Mouse (Mus musculus): Measurements from ENCODE around the gene Rell1.
A peak's percentile ranks its signal among the peaks of the same experiment; 100 is the strongest.

DNA sequence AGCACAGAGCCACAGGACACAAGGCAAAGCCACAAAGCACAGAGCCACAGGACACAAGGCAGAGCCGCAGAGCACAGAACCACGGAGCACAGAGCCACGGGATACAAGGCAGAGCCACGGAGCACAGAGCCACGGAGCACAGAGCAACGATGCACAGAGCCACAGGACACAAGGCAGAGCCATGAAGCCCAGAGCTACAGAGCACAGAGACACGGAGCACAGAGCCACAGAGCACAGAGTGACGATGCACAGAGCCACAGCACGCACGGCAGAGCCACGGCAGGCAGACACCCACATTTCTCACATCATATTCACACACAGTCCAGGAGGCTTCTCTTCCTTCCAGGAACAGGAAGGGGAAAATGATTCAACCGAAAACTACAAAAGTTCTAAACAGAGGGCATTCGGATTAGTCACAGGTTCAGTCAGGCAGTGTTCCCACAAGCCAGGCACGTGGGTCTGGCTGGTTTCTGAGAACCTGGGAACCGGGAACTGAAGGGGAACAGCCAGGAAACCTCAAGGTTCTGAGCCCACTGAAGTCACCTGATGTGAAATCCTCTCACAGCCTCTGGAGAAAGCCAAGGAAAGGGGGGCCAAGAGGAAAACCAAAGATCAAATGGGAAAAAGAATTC, 15.2 kb downstream of the Rell1 start:
- TF ChIP-seq CTCF (IDR thresholded peaks at IDR 0.05; ENCODE audit: low read depth), result no peak
- TF ChIP-seq EP300 (IDR thresholded peaks at IDR 0.05; ENCODE audit: low read depth), result peak; percentile 47; the same call in 1 of the 2 replicates
